Mouse (Mus musculus) CH12.LX (cell line): ENCODE measurements around the gene Zfyve28. TPM values are rescaled to one million over a fixed set of nuclear protein-coding genes. Genes with fewer than 3 reads are reported as not detected.
A peak's percentile ranks its signal among the peaks of the same experiment; 100 is the strongest.

ENCODE experiments used
- DNase-seq: peaks from one replicate; pipeline ENCODE4 v3.0.0-alpha.2; 2013; ENCODE audit errors: extremely low read depth
- H3K27ac ChIP-seq: 2 replicates; pipeline ENCODE4 v1.5.1; 2012; ENCODE audit warnings: low read depth, mild to moderate bottlenecking, control low read depth, moderate library complexity; ENCODE audit not compliant: insufficient read depth
- H3K27me3 ChIP-seq: replicated peaks from 2 replicates; pipeline ENCODE3; 2012; ENCODE audit warnings: inconsistent platforms
- H3K36me3 ChIP-seq, 2 experiments: replicated peaks in 1 of 2; 2 replicates each; pipeline versions ENCODE3 to v1.6.1; 2012; ENCODE audit warnings: inconsistent platforms in 1 of 2, low read length in 1 of 2, mild to moderate bottlenecking in 1 of 2, mixed read lengths in 1 of 2, moderate library complexity in 1 of 2; ENCODE audit not compliant: control insufficient read depth in 1 of 2, insufficient read depth in 1 of 2
- H3K4me1 ChIP-seq, 2 experiments: 2 replicates each; pipeline ENCODE4 v1.6.1; 2012; ENCODE audit warnings: inconsistent platforms in 1 of 2, moderate library complexity in 1 of 2; ENCODE audit not compliant: insufficient read depth in 2 of 2, control insufficient read depth in 1 of 2
- H3K4me2 ChIP-seq: 2 replicates; pipeline ENCODE4 v1.6.1; 2012; ENCODE audit warnings: low read depth, mild to moderate bottlenecking, control low read depth; ENCODE audit not compliant: poor library complexity, insufficient read depth, severe bottlenecking
- H3K4me3 ChIP-seq, 3 experiments: fragments of 150-350 bp in 1 of 3; sonication (generic) in 1 of 3; replicated peaks in 1 of 3; 2 replicates each; pipeline versions ENCODE3 to v1.5.1; 2011 to 2012; ENCODE audit warnings: low read depth in 2 of 3, low read length in 2 of 3, mild to moderate bottlenecking in 2 of 3, moderate library complexity in 2 of 3, control low read depth in 1 of 3, improper control_type of control experiment in 1 of 3, inconsistent platforms in 1 of 3, mixed read lengths in 1 of 3; ENCODE audit not compliant: poor library complexity in 1 of 3
- H3K79me2 ChIP-seq: replicated peaks from 2 replicates; pipeline ENCODE4 v1.6.1; 2012; ENCODE audit warnings: mild to moderate bottlenecking, moderate library complexity; ENCODE audit not compliant: control insufficient read depth, poor library complexity, insufficient read depth, severe bottlenecking; ENCODE audit errors: extremely low read depth
- H3K9ac ChIP-seq: 2 replicates; pipeline ENCODE4 v1.6.1; 2012; ENCODE audit warnings: low read depth, mild to moderate bottlenecking, control low read depth, moderate library complexity; ENCODE audit not compliant: insufficient read depth
- H3K9me3 ChIP-seq: replicated peaks from 2 replicates; pipeline ENCODE3; 2012; ENCODE audit warnings: low read length, inconsistent platforms, mixed read lengths
- CHD1 ChIP-seq: IDR thresholded peaks from 2 replicates; pipeline ENCODE4 v1.6.1; 2012; ENCODE audit warnings: low read depth, low read length, improper control_type of control experiment, inconsistent platforms
- E2F4 ChIP-seq: IDR thresholded peaks from 2 replicates; pipeline ENCODE4 v1.6.1; 2011; ENCODE audit warnings: low read depth, low read length, improper control_type of control experiment; ENCODE audit not compliant: insufficient replicate concordance
- ETS1 ChIP-seq: conservative IDR thresholded peaks from 2 replicates; pipeline ENCODE4 v1.6.1; 2012; ENCODE audit warnings: low read depth, mild to moderate bottlenecking, inconsistent platforms, low read length, improper control_type of control experiment, moderate library complexity
- JUN ChIP-seq: IDR thresholded peaks from 2 replicates; pipeline ENCODE4 v1.6.1; 2011; ENCODE audit warnings: low read depth, mild to moderate bottlenecking, low read length, improper control_type of control experiment, moderate library complexity; ENCODE audit not compliant: insufficient read depth
- JUND ChIP-seq: conservative IDR thresholded peaks from 2 replicates; pipeline ENCODE4 v1.6.1; 2011; ENCODE audit warnings: low read depth, low read length, improper control_type of control experiment
- KAT2A ChIP-seq: IDR thresholded peaks from 2 replicates; pipeline ENCODE4 v1.6.1; 2012; ENCODE audit warnings: low read length, improper control_type of control experiment, inconsistent platforms; ENCODE audit not compliant: insufficient replicate concordance
- MAX ChIP-seq: IDR thresholded peaks from 2 replicates; pipeline ENCODE4 v1.6.1; 2011; ENCODE audit warnings: low read length, improper control_type of control experiment
- MEF2A ChIP-seq: IDR thresholded peaks from 2 replicates; pipeline ENCODE4 v1.6.1; 2014; ENCODE audit warnings: low read depth, mild to moderate bottlenecking, inconsistent platforms, low read length, improper control_type of control experiment, borderline replicate concordance
- NELFE ChIP-seq: IDR thresholded peaks from 2 replicates; pipeline ENCODE4 v1.6.1; 2011; ENCODE audit warnings: low read depth, low read length, improper control_type of control experiment
- NRF1 ChIP-seq: IDR thresholded peaks from 2 replicates; pipeline ENCODE4 v1.6.1; 2014; ENCODE audit warnings: low read depth, mild to moderate bottlenecking, inconsistent platforms, low read length, improper control_type of control experiment, moderate library complexity
- POLR2A ChIP-seq: IDR thresholded peaks from 2 replicates; pipeline ENCODE4 v1.6.1; 2011; ENCODE audit warnings: low read depth, mild to moderate bottlenecking, improper control_type of control experiment, low read length
- RAD21 ChIP-seq: IDR thresholded peaks from 2 replicates; pipeline ENCODE4 v1.6.1; 2011; ENCODE audit warnings: low read depth, mild to moderate bottlenecking, low read length, improper control_type of control experiment, moderate library complexity
- RCOR1 ChIP-seq: conservative IDR thresholded peaks from 2 replicates; pipeline ENCODE4 v1.6.1; 2012; ENCODE audit warnings: low read depth, mild to moderate bottlenecking, inconsistent platforms, low read length, improper control_type of control experiment
- TBP ChIP-seq: conservative IDR thresholded peaks from 2 replicates; pipeline ENCODE4 v1.6.1; 2011; ENCODE audit warnings: low read depth, low read length, improper control_type of control experiment
- USF1 ChIP-seq: IDR thresholded peaks from 2 replicates; pipeline ENCODE4 v1.6.1; 2014; ENCODE audit warnings: low read depth, mild to moderate bottlenecking, inconsistent platforms, low read length, improper control_type of control experiment
- USF2 ChIP-seq: conservative IDR thresholded peaks from 2 replicates; pipeline ENCODE4 v1.6.1; 2011; ENCODE audit warnings: low read depth, low read length, improper control_type of control experiment
- dilution Hi-C: fragments of 300-500 bp; cut with MboI; formaldehyde crosslinking; loops from 2 replicates; pipeline ENCODE4 v1.14.3; 2020; ENCODE audit warnings: low sequenced_read_pairs; ENCODE audit not compliant: extremely low pct_unique_long_range_greater_than_20kb, extremely low pct_ligation_motif_present
- in situ Hi-C: fragments of 300-500 bp; cut with MboI; formaldehyde crosslinking; loops from 3 replicates; pipeline ENCODE4 v1.14.3; 2019; ENCODE audit warnings: low sequenced_read_pairs, low pct_ligation_motif_present, low pct_unique_long_range_greater_than_20kb, mixed read lengths
- polyA plus RNA-seq: library from polyadenylated mRNA; unstranded; fragments of >175 nt; gene quantifications from 2 replicates; pipeline ENCODE4 v1.2.1, GENCODE M21; 2012; ENCODE audit warnings: low read depth; ENCODE audit not compliant: insufficient read length
- total RNA-seq, 2 experiments: library from RNA; depleted of rRNA; stranded (reverse); fragments of 300-350 nt in 1 of 2; fragments of >200 nt in 1 of 2; gene quantifications; 2 replicates each; pipeline ENCODE4 v1.2.3; 2012 to 2014

The Zfyve28 gene
- total and polyA plus RNA-seq, 3 experiments, result 1.7 to 2.8 (median 2.0) TPM

- in situ Hi-C loops, result no loop called here
- DNase-seq, result peak; percentile 27
These were observed 47.4 kb upstream of the Zfyve28 start for GRCm38 (mm10) chr5:34335539-34336096.

GRCm38 (mm10) chr5:34334081-34334480 lies 45.8 kb upstream of the Zfyve28 start:
- no peak overlapping the region for H3K4me2 ChIP-seq
- H3K9me3 ChIP-seq, result peaks cover 2% of the 10 kb centered on the region
- TF ChIP-seq E2F4, result no peak
- TF ChIP-seq JUN, result no peak
- no peak for TF ChIP-seq POLR2A
- no peak for TF ChIP-seq USF1
- TF ChIP-seq TBP, result no peak
- H3K27me3 ChIP-seq, result no peaks in the 10 kb centered on the region
- H3K27ac ChIP-seq, result no peak overlapping the region
- no peak overlapping the region for H3K4me3 ChIP-seq
- peaks cover 29% of the 10 kb centered on the region for H3K79me2 ChIP-seq
- no peak for DNase-seq
- H3K4me1 ChIP-seq, result peaks cover 0 to 17% of the 10 kb centered on the region in 2 experiments; a peak in 2 of 4 replicates
- in situ Hi-C loops, result no loop called here
- dilution Hi-C loops, result no loop called here
- H3K36me3 ChIP-seq, result peaks cover 0 to 26% of the 10 kb centered on the region in 2 experiments
- H3K9ac ChIP-seq, result no peak overlapping the region

More at GRCm38 (mm10) chr5:34335539-34336096, 47.4 kb upstream of the Zfyve28 start:
- Histone ChIP-seq H3K4me2 (peak overlapping the region; percentile 48), H3K4me3 (peak overlapping the region; percentile 87 to 97 (median 89)), H3K79me2 (peaks cover 44% of the 10 kb centered on the region), H3K27me3 (no peaks in the 10 kb centered on the region), H3K9me3 (no peaks in the 10 kb centered on the region), H3K36me3 (peaks cover 0 to 36% of the 10 kb centered on the region in 2 experiments), H3K9ac (peak overlapping the region; percentile 90), H3K27ac (peak overlapping the region; percentile 51), H3K4me1 (peaks cover 4 to 32% of the 10 kb centered on the region in 2 experiments; a peak in 3 of 4 replicates)
- dilution Hi-C loops, result no loop called here
- TF ChIP-seq TBP (no peak), RCOR1 (no peak), KAT2A (no peak), CHD1 (no peak), USF1 (no peak), ETS1 (no peak), JUND (no peak), USF2 (no peak), NRF1 (peak; percentile 74), MEF2A (no peak), RAD21 (no peak), MAX (0 out of 2 replicates have a peak, but pooled peaks have one; percentile 9), NELFE (no peak)
